Mouse (Mus musculus) skeletal muscle tissue, adult 2 months (tissue): Measurements from ENCODE around the gene Ovca2.

Experiments
- DNase-seq: peaks from one replicate; pipeline ENCODE4 v3.0.0-alpha.2; 2012; ENCODE audit warnings: low read depth, low spot score

Ovca2 gene

DNA sequence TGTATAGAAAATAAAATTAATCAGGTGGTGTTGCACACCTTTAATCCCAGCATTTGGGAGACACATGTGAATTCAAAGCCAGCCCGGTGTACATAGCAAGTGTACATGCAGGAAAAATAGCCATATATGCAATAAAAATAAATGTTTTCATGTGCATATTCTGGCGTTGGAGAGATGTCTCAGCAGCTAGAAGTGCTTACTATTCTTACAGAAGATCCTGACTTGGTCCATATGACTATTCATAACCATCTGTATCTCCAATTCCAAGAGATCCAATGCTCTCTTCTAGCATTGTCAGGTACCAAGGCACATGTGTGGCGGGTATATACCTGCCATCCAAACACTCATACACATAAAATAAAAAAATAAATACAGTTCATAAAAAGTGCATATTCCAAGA is 52.3 kb downstream of the Ovca2 start:
- no peak for DNase-seq
